Mouse (Mus musculus) small intestine, adult 2 months (tissue): ENCODE results near the gene Nav1. TPM values are rescaled to one million over a fixed set of nuclear protein-coding genes. Genes with fewer than 3 reads are reported as not detected.

Experiments
- H3K27ac ChIP-seq: fragments of 200-500 bp; 2 replicates; pipeline ENCODE4 v1.5.1; 2012; ENCODE audit warnings: low read depth, low read length, control low read depth, inconsistent platforms; ENCODE audit not compliant: insufficient read depth
- H3K27me3 ChIP-seq: fragments of 200-500 bp; 2 replicates; pipeline ENCODE4 v1.6.1; 2012; ENCODE audit warnings: mild to moderate bottlenecking, moderate library complexity, low read length, inconsistent platforms; ENCODE audit not compliant: control insufficient read depth, insufficient read depth
- H3K36me3 ChIP-seq: fragments of 200-500 bp; 2 replicates; pipeline ENCODE4 v1.6.1; 2012; ENCODE audit warnings: mild to moderate bottlenecking, low read length, control low read depth, inconsistent platforms; ENCODE audit not compliant: control insufficient read depth, insufficient read depth
- H3K4me1 ChIP-seq: fragments of 200-500 bp; 2 replicates; pipeline ENCODE4 v1.6.1; 2012; ENCODE audit warnings: low read length, inconsistent platforms, mixed read lengths; ENCODE audit not compliant: control insufficient read depth, insufficient read depth, insufficient read length
- H3K4me3 ChIP-seq: fragments of 200-500 bp; 2 replicates; pipeline ENCODE4 v1.5.1; 2012; ENCODE audit warnings: low read depth, mild to moderate bottlenecking, control low read depth, inconsistent platforms, low read length, moderate library complexity
- CTCF ChIP-seq: fragments of 200-500 bp; IDR thresholded peaks from 2 replicates; pipeline ENCODE4 v1.5.1; 2012; ENCODE audit warnings: low read depth, mild to moderate bottlenecking, control low read depth, inconsistent platforms, low read length, moderate library complexity, mixed read lengths; ENCODE audit not compliant: insufficient replicate concordance, insufficient read length; ENCODE audit errors: extremely low read depth
- POLR2A ChIP-seq: fragments of 200-500 bp; IDR thresholded peaks from 2 replicates; pipeline ENCODE4 v1.6.1; 2012; ENCODE audit warnings: low read depth, mild to moderate bottlenecking, control low read depth, inconsistent platforms, low read length, moderate library complexity
- WGBS: fragments of 180-500 bp; shearing (Covaris S2); methylation state at CpG from one replicate; pipeline ENCODE4 v1.1.7; 2018; 5-methylcytosine and 5-hydroxymethylcytosine counted together
- polyA plus RNA-seq: library from polyadenylated mRNA; depleted of rRNA; stranded (reverse); fragments of >200 nt; gene quantifications from 2 replicates; pipeline ENCODE4 v1.2.3, GENCODE M21; 2012

Nav1 gene
- polyA plus RNA-seq, 1 experiment, result 6.2 TPM

DNA sequence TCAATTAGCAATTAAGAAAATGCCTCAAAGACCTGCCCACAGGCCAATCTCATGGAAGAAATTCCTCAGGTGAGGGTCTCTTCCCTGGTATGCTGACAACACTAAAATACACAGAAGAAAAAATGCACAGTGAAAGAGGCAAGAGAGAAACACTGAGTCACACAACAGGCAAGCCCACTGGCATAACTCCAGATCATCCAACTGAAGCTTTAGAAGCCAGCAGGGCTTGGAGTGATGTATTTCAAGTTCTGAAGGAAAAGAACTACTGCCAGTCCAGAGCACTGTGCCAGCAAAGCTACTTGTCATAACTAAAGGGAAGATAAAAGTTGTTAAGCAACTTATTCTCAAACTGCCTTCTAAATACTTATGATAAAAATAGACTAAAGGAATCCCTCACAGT is 193.1 kb downstream of the Nav1 start:
- peaks cover 35% of the 10 kb centered on the region for H3K36me3 ChIP-seq

DNA sequence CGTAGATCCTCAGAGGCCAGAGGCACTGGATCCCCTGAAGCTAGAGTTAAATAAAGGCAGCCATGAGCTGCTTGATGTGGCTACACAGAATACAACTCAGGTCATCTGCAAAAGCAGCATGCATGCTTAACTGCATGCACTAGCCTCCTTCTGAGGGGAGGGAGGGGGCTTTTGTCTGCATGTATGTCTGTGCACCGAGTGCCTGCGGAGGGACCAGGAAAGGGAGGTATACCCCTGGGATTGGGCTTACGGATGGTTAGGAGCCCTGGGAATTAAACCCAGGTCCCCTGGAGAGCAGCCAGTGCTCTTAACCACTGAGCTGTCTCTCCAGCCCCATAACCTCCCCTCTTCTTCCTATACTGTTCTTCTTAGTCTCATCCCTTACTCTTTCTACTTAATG is 195.0 kb downstream of the Nav1 start:
- Histone ChIP-seq H3K4me3 (no peak overlapping the region), H3K4me1 (no peaks in the 10 kb centered on the region; the same call in 1 of the 2 replicates), H3K27me3 (no peaks in the 10 kb centered on the region), H3K27ac (no peak overlapping the region), H3K36me3 (peaks cover 36% of the 10 kb centered on the region)
- no peak for TF ChIP-seq POLR2A
- TF ChIP-seq CTCF, result no peak
- 91% methylated on average over 4 of the region's 4 CpGs for WGBS

More for the DNA sequence above, 193.1 kb downstream of the Nav1 start:
- Histone ChIP-seq H3K27ac (no peak overlapping the region), H3K4me1 (no peaks in the 10 kb centered on the region; the same call in 1 of the 2 replicates), H3K4me3 (no peak overlapping the region), H3K27me3 (no peaks in the 10 kb centered on the region)
- no peak for TF ChIP-seq POLR2A
- TF ChIP-seq CTCF, result no peak

GRCm38 (mm10) chr1:135410967-135411366 is 196.1 kb downstream of the Nav1 start:
- Histone ChIP-seq H3K27me3 (no peaks in the 10 kb centered on the region), H3K36me3 (peaks cover 36% of the 10 kb centered on the region), H3K4me3 (no peak overlapping the region), H3K4me1 (no peaks in the 10 kb centered on the region; the same call in 1 of the 2 replicates), H3K27ac (no peak overlapping the region)
- TF ChIP-seq CTCF (no peak), POLR2A (no peak)
- WGBS, result 68% methylated on average over 2 of the region's 2 CpGs

GRCm38 (mm10) chr1:135408973-135409372 is 198.1 kb downstream of the Nav1 start:
- TF ChIP-seq POLR2A (no peak), CTCF (no peak)
- no peak overlapping the region for H3K27ac ChIP-seq
- H3K4me1 ChIP-seq, result no peaks in the 10 kb centered on the region; the same call in 1 of the 2 replicates
- peaks cover 39% of the 10 kb centered on the region for H3K36me3 ChIP-seq
- 96% methylated on average over 4 of the region's 4 CpGs for WGBS
- no peak overlapping the region for H3K4me3 ChIP-seq
- H3K27me3 ChIP-seq, result no peaks in the 10 kb centered on the region

- Histone ChIP-seq H3K4me1 (no peaks in the 10 kb centered on the region), H3K27ac (no peak overlapping the region), H3K36me3 (peaks cover 49% of the 10 kb centered on the region), H3K4me3 (no peak overlapping the region), H3K27me3 (no peaks in the 10 kb centered on the region)
- TF ChIP-seq POLR2A (no peak), CTCF (no peak)
- 83% methylated on average over 7 of the region's 7 CpGs for WGBS
Observed at GRCm38 (mm10) chr1:135405356-135405755, 201.7 kb downstream of the Nav1 start.

DNA sequence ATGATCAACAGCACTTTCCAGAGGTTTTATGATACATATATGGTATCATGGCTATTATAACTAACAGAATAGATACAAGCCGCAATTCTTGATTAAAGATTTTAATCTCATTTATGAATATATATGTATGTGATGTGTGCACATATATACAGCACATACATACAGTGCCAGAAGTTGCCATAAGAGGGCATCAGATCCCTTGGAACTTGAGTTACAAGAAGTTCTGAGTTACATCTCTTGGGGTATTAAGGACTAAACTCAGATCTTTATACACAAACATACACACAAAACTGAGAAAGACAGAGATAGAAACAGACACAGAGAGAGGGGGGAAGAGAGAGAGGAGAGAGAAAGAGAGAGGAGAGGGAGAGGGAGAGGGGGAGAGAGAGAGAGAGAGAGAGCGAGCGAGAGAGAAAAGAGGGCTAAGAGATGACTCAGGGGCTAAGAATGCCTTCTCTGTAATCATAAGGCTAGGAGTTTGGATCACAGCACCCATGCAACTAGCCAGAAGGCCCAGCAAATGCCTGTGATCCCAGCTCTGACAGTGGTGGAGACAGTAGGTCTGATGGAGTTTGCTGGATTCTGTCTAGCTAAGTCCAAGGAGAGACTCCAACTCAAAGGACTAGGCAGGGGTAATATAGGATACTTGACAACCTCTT is 205.5 kb downstream of the Nav1 start:
- Histone ChIP-seq H3K4me1 (no peaks in the 10 kb centered on the region), H3K4me3 (no peak overlapping the region), H3K27me3 (no peaks in the 10 kb centered on the region), H3K36me3 (peaks cover 51% of the 10 kb centered on the region), H3K27ac (no peak overlapping the region)
- TF ChIP-seq POLR2A (no peak), CTCF (no peak)
- 100% methylated on average over 3 of the region's 3 CpGs for WGBS

DNA sequence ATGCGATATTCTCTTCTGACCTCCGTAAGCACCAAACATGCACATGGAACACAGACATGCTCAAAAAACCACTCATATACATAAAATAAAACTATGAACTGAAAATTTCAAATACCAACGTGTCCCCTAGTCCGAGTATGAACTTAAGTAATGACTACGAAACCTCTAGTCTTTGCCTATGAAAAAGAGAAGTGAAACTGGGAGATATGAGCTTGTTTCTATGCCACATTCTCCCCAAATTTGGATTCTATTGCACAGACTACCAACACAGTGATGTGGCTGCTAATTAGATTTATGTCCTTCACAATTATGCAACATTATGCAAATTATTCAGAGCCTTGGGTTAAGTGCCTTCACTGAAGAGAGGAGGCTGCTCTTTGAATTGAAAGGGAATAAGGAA is 207.6 kb downstream of the Nav1 start:
- no peak for TF ChIP-seq POLR2A
- TF ChIP-seq CTCF, result no peak
- Histone ChIP-seq H3K27me3 (no peaks in the 10 kb centered on the region), H3K36me3 (peaks cover 36% of the 10 kb centered on the region), H3K27ac (no peak overlapping the region), H3K4me3 (no peak overlapping the region), H3K4me1 (no peaks in the 10 kb centered on the region)
- WGBS, result 86% methylated on average over 5 of the region's 5 CpGs
